Mouse (Mus musculus) embryonic fibroblast, embryonic 13.5 days (primary cell): ENCODE results near the gene Fthl17d.

Experiments
- CTCF ChIP-seq: IDR thresholded peaks from 2 replicates; pipeline ENCODE4 v1.5.1; 2011; ENCODE audit warnings: mild to moderate bottlenecking, control low read depth, low read length, moderate library complexity, borderline replicate concordance; ENCODE audit not compliant: insufficient read depth
- POLR2A ChIP-seq: IDR thresholded peaks from 2 replicates; pipeline ENCODE4 v1.6.1; 2011; ENCODE audit warnings: low read depth, mild to moderate bottlenecking, control low read depth, low read length, moderate library complexity

DNA sequence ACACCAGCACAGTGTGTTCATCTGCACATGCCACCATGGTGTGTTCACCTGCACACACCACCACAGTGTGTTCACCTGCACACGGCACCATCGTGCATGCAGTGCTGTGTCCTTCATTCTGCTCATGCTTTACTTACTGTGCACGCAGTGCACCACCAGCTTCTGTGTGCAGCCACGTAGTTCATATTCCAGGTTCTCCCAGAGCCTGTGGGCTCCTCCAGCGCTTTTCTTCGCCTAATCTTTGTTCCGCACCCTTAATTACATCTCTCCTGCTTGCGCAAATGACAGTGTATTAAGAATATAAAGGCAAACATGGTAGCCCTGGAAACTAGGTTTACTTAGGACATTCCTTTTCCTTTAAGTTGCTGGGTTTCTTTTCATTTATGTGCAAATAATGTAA lies 42.5 kb downstream of the Fthl17d start:
- TF ChIP-seq POLR2A (no peak), CTCF (no peak)
